Mouse (Mus musculus): ENCODE data around the gene Zfp524. TPM values are rescaled to one million over a fixed set of nuclear protein-coding genes. Genes with fewer than 3 reads are reported as not detected.
"Not testable (repeated sequence)": the region's sequence is repeated elsewhere in the genome, so short reads cannot be mapped to it uniquely, and the experiment has no call there.

Zfp524 gene
- polyA plus RNA-seq, 1 experiment from 2014 or later: 9.2 TPM

GRCm38 (mm10) chr7:5019576-5019975 is 5.4 kb downstream of the Zfp524 start:
- Histone ChIP-seq H3K4me2 (peak overlapping the region; percentile 88), H3K4me1 (replicated peaks) (peaks cover 27% of the 10 kb centered on the region), H3K36me3 (peaks cover 36% of the 10 kb centered on the region), H3K27ac (peak overlapping the region; percentile 95), H3K4me3 (peak overlapping the region; percentile 79)
- not testable (repeated sequence) for ATAC-seq (ENCODE audit: low FRiP score); H3K9me3 ChIP-seq; H3K27me3 ChIP-seq; H3K9ac ChIP-seq
- 28% methylated on average over 8 of the region's 8 CpGs for WGBS

- peak within 1 kb of the TSS; percentile 95 for H3K27ac ChIP-seq
- WGBS: under 1% methylated on average over 48 of the region's 49 CpGs
- H3K27me3 ChIP-seq: no peaks in the 10 kb centered on the region
- H3K36me3 ChIP-seq: peaks cover 40% of the 10 kb centered on the region
- peaks cover 27% of the 10 kb centered on the region for H3K4me1 ChIP-seq (replicated peaks)
- peak within 1 kb of the TSS; percentile 79 for H3K4me3 ChIP-seq
- H3K4me2 ChIP-seq: peak within 1 kb of the TSS; percentile 88
- peak within 1 kb of the TSS; percentile 98 for H3K9ac ChIP-seq
- ATAC-seq (ENCODE audit: low FRiP score): peak; percentile 93
- H3K9me3 ChIP-seq: no peaks in the 10 kb centered on the region
Observed at GRCm38 (mm10) chr7:5020000-5020681, 5.9 kb downstream of the Zfp524 start, which contains the start of the genes Zfp865 and Ccdc106. Gene Zfp865 (plus strand): TSS chr7:5020376. Gene Ccdc106 (plus strand): TSS chr7:5020553.

GRCm38 (mm10) chr7:5020685-5021084 is 6.5 kb downstream of the Zfp524 start:
- Histone ChIP-seq H3K36me3 (peaks cover 40% of the 10 kb centered on the region), H3K4me2 (peak overlapping the region; percentile 88), H3K4me3 (peak overlapping the region; percentile 79), H3K4me1 (replicated peaks) (peaks cover 27% of the 10 kb centered on the region), H3K9ac (peak overlapping the region; percentile 98), H3K27me3 (no peaks in the 10 kb centered on the region), H3K9me3 (no peaks in the 10 kb centered on the region), H3K27ac (peak overlapping the region; percentile 95)
- ATAC-seq (ENCODE audit: low FRiP score): peak; percentile 5
- 1% methylated on average over 15 of the region's 15 CpGs for WGBS

- no peak for ATAC-seq (ENCODE audit: low FRiP score)
- H3K9ac ChIP-seq: peak overlapping the region; percentile 98
- H3K4me3 ChIP-seq: peak overlapping the region; percentile 79
- H3K36me3 ChIP-seq: peaks cover 44% of the 10 kb centered on the region
- peak overlapping the region; percentile 95 for H3K27ac ChIP-seq
- 55% methylated on average over 5 of the region's 5 CpGs for WGBS
- peaks cover 21% of the 10 kb centered on the region for H3K4me1 ChIP-seq (replicated peaks)
- peak overlapping the region; percentile 88 for H3K4me2 ChIP-seq
- H3K27me3 ChIP-seq: no peaks in the 10 kb centered on the region
- H3K9me3 ChIP-seq: no peaks in the 10 kb centered on the region
Observed at GRCm38 (mm10) chr7:5021197-5021596, 7.0 kb downstream of the Zfp524 start.

- Histone ChIP-seq H3K27me3 (no peaks in the 10 kb centered on the region), H3K4me2 (no peak overlapping the region), H3K9me3 (peaks cover 26% of the 10 kb centered on the region), H3K27ac (no peak overlapping the region), H3K36me3 (peaks cover 88% of the 10 kb centered on the region), H3K4me3 (no peak overlapping the region), H3K4me1 (replicated peaks) (no peaks in the 10 kb centered on the region), H3K9ac (no peak overlapping the region)
- WGBS: 94% methylated on average over 22 of the region's 22 CpGs
- no peak for ATAC-seq (ENCODE audit: low FRiP score)
Observed at GRCm38 (mm10) chr7:5029543-5029942, 15.3 kb downstream of the Zfp524 start.

GRCm38 (mm10) chr7:5029946-5030345 is 15.7 kb downstream of the Zfp524 start:
- H3K4me1 ChIP-seq (replicated peaks): no peaks in the 10 kb centered on the region
- ATAC-seq (ENCODE audit: low FRiP score): no peak
- H3K27ac ChIP-seq: no peak overlapping the region
- 90% methylated on average over 21 of the region's 21 CpGs for WGBS
- no peaks in the 10 kb centered on the region for H3K27me3 ChIP-seq
- H3K9ac ChIP-seq: no peak overlapping the region
- H3K9me3 ChIP-seq: peaks cover 26% of the 10 kb centered on the region
- peaks cover 88% of the 10 kb centered on the region for H3K36me3 ChIP-seq
- H3K4me2 ChIP-seq: no peak overlapping the region
- H3K4me3 ChIP-seq: no peak overlapping the region

GRCm38 (mm10) chr7:5030554-5031275 is 16.5 kb downstream of the Zfp524 start:
- no peak overlapping the region for H3K9ac ChIP-seq
- WGBS: 79% methylated on average over 63 of the region's 63 CpGs
- H3K36me3 ChIP-seq: peaks cover 95% of the 10 kb centered on the region
- H3K4me1 ChIP-seq (replicated peaks): no peaks in the 10 kb centered on the region
- H3K9me3 ChIP-seq: peaks cover 26% of the 10 kb centered on the region
- no peaks in the 10 kb centered on the region for H3K27me3 ChIP-seq
- no peak overlapping the region; the same call in 1 of the 2 replicates for H3K4me3 ChIP-seq
- no peak overlapping the region for H3K27ac ChIP-seq
- H3K4me2 ChIP-seq: no peak overlapping the region
- no peak for ATAC-seq (ENCODE audit: low FRiP score)

- Histone ChIP-seq H3K36me3 (peaks cover 96% of the 10 kb centered on the region), H3K4me2 (no peak overlapping the region), H3K4me3 (no peak overlapping the region), H3K27ac (no peak overlapping the region), H3K9ac (no peak overlapping the region), H3K27me3 (no peaks in the 10 kb centered on the region), H3K4me1 (replicated peaks) (no peaks in the 10 kb centered on the region), H3K9me3 (peaks cover 26% of the 10 kb centered on the region)
- WGBS: 68% methylated on average over 45 of the region's 46 CpGs
- no peak for ATAC-seq (ENCODE audit: low FRiP score)
Observed at GRCm38 (mm10) chr7:5031496-5031895, 17.3 kb downstream of the Zfp524 start.

GRCm38 (mm10) chr7:5033818-5034217 is 19.6 kb downstream of the Zfp524 start, which contains the start of gene 4632433K11Rik:
Gene 4632433K11Rik (plus strand): TSS chr7:5034118.
- no peaks in the 10 kb centered on the region for H3K27me3 ChIP-seq
- H3K4me2 ChIP-seq: no peak within 1 kb of the TSS

GRCm38 (mm10) chr7:5035628-5036027 is 21.4 kb downstream of the Zfp524 start:
- Histone ChIP-seq H3K4me3 (no peak overlapping the region), H3K9me3 (peaks cover 14% of the 10 kb centered on the region), H3K4me2 (no peak overlapping the region), H3K9ac (no peak overlapping the region), H3K36me3 (peaks cover 60% of the 10 kb centered on the region), H3K27me3 (no peaks in the 10 kb centered on the region), H3K4me1 (replicated peaks) (peaks cover 22% of the 10 kb centered on the region), H3K27ac (no peak overlapping the region)
- 96% methylated on average over 17 of the region's 17 CpGs for WGBS
- no peak for ATAC-seq (ENCODE audit: low FRiP score)

More at GRCm38 (mm10) chr7:5033818-5034217, 19.6 kb downstream of the Zfp524 start, which contains the start of gene 4632433K11Rik:
- Histone ChIP-seq H3K36me3 (peaks cover 78% of the 10 kb centered on the region), H3K27ac (no peak within 1 kb of the TSS), H3K4me3 (no peak within 1 kb of the TSS), H3K9ac (no peak within 1 kb of the TSS), H3K4me1 (replicated peaks) (peaks cover 12% of the 10 kb centered on the region), H3K9me3 (peaks cover 26% of the 10 kb centered on the region)
- WGBS: 92% methylated on average over 3 of the region's 3 CpGs
- ATAC-seq (ENCODE audit: low FRiP score): no peak

- H3K9me3 ChIP-seq: peaks cover 8% of the 10 kb centered on the region
- H3K4me1 ChIP-seq (replicated peaks): peaks cover 22% of the 10 kb centered on the region
- WGBS: 95% methylated on average over 9 of the region's 9 CpGs
- no peak overlapping the region for H3K4me2 ChIP-seq
- no peak overlapping the region for H3K9ac ChIP-seq
- peaks cover 55% of the 10 kb centered on the region for H3K36me3 ChIP-seq
- H3K27ac ChIP-seq: no peak overlapping the region
- H3K27me3 ChIP-seq: no peaks in the 10 kb centered on the region
- ATAC-seq (ENCODE audit: low FRiP score): no peak
- H3K4me3 ChIP-seq: no peak overlapping the region
Observed at GRCm38 (mm10) chr7:5036136-5036535, 21.9 kb downstream of the Zfp524 start.

- ATAC-seq (ENCODE audit: low FRiP score): no peak
- peak overlapping the region; percentile 98; the same call in 1 of the 2 replicates for H3K27ac ChIP-seq
- no peak overlapping the region; the same call in 1 of the 2 replicates for H3K4me3 ChIP-seq
Observed at GRCm38 (mm10) chr7:5037026-5037425, 22.8 kb downstream of the Zfp524 start.

More at GRCm38 (mm10) chr7:5037026-5037425, 22.8 kb downstream of the Zfp524 start:
- H3K27me3 ChIP-seq: no peaks in the 10 kb centered on the region
- H3K4me2 ChIP-seq: peak overlapping the region; percentile 60; the same call in 1 of the 2 replicates
- peaks cover 46% of the 10 kb centered on the region for H3K36me3 ChIP-seq
- H3K9me3 ChIP-seq: no peaks in the 10 kb centered on the region
- WGBS: 95% methylated on average over 7 of the region's 7 CpGs
- H3K4me1 ChIP-seq (replicated peaks): peaks cover 22% of the 10 kb centered on the region
- no peak overlapping the region for H3K9ac ChIP-seq

Data from hindbrain, embryonic 13.5 days (tissue).